Mouse (Mus musculus): ENCODE results near the gene Wdr89. TPM values are rescaled to one million over a fixed set of nuclear protein-coding genes. Genes with fewer than 3 reads are reported as not detected.

Gene Wdr89
- polyA plus RNA-seq (2012; rRNA removed; ENCODE audit: low replicate concordance) = 2.4 and 2.6 TPM in 2 replicates

DNA sequence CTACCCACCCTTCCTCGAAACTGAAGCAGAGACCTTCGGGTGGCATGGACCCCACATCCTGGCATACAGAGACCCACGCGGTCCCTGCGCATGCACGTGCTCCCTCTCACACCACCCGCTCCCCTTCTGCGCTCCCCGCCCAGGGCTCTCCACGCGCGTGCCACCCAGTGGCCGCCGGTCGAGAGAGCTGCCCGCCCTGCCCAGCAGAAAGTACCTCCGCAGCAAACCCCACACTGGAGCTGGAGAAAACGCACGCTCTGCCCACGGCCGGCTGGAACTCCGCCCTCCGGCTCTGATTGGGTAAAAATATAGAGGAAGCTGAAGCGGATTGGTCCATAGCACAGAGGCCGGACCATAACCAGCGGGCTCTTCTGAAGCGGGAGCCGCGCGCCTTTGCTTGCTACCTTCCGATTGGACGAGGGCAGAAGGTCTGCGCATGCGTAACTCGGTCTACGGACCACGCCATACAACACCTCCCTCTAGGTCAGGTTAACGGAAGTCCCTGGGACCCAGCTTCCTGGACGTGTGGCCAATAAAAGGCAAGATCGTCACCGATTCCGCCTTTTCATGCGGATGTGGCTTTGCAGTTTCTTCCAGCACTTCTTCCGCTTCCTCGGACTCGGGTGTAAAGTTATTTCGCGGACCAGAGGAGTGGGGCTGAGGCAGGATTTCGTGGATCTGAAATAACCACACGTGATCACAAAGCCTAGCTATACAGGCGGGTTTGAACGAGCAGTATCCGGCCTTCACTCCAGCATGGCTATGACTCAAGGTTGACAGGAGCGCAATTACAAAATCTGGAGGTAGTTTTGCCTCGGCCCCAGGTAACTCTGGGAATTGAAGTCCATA, at the start of gene Wdr89:
Gene Wdr89, minus strand, starts transcription at position 280 of the 849 bp plus-strand sequence.

DNA sequence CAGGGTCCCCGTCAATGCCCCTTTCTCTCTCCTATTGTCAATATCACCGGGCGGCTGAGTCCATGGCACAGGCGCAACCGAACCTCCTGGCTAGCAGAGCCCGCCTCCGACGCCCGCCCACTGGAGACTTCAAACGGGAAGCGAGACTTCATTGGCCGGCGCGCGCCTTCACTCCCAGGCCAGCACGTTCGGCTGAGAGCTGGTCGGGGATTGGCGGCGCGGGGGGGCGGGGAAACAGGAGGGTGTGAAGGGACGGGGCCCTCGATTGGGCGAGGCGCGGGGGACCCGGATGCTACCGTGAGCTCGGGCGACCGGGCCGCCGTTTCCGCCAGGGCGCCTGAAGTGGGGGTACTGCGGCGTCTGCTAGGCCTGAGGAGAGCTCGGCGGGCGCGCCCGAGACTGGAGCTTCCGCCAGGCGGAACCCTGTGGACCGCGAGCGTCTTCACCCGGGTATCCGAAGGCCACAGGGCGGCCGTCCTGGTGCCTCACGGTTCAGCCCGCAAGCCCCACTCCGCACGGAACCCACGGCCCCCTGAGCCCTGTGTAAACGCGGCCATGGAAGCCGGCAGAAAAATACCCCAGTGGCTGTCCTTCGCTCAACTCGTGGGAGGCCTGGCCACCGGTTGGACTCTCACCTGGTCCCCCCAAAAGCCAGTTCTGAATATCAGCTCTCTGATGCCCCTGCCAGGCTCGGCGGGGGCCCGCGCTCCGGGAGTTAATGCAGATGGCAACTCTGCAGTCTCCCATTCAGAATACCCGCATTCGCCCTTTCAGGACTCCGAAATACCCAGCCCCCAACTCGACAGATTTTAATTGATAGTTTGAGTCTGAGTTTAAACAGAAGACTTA, 73.0 kb downstream of the Wdr89 start, which contains the start of gene Ppp2r5e:
Gene Ppp2r5e, minus strand, starts transcription at position 92 of the 849 bp plus-strand sequence.

Other genes with a start within 250 kb of the Wdr89 start
- gene Ppp2r5e, start 73.3 kb downstream of the Wdr89 start, polyA plus RNA-seq (2012; rRNA removed; ENCODE audit: low replicate concordance) = 10.3 and 29.5 TPM in 2 replicates
- gene Sgpp1, start 66.2 kb upstream of the Wdr89 start, polyA plus RNA-seq (2012; rRNA removed; ENCODE audit: low replicate concordance) = 39.6 and 48.7 TPM in 2 replicates
- 26.0 and 33.4 TPM in 2 replicates for gene Syne2, start 148.6 kb upstream of the Wdr89 start, polyA plus RNA-seq (2012; rRNA removed; ENCODE audit: low replicate concordance)